In the genomic region with DNA sequence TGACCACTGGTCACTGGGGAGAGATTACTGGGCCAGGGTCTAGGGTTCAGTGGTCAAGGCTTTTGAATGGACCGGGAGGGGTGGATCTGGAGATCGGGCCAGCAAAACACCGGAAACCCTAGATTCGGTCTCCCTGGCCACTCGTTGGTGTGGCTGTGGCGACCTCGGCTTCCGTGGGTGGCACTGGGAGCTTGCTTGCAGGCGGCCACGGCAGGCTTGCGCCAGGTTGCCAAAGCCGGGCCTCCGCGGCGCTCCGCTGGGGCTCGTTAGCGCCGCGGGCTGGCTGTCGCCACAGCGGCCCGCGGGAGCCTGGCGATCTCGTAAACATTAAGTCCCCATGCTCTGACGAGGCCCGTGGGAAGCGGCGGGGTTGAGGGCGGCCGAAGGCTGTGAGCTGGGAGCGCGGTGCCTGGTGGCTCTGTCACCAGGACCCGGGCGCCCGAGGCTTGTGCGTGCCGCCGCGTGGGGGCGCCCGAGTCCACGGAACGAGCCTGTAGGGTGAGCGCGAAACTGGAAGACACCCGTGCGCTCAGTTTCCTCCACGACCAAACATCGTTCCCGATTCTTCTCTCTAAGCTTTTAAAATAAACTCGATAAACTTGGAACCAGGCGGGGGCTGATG, we compare ENCODE assay signal across 8 mouse cellular contexts. TPM values are rescaled to one million over a fixed set of nuclear protein-coding genes. Genes with fewer than 3 reads are reported as not detected.
DNase-seq lines count a peak whose midpoint lies in the region; ATAC-seq lines count a peak whose summit lies in the region.

No protein-coding gene starts in this region.

- under 1% methylated on average over 54 of the region's 54 CpGs for WGBS in intestine, embryonic 15.5 days

- H3K9ac ChIP-seq in intestine, embryonic 15.5 days = peak overlapping the region; percentile 65

- intact Hi-C loops in gastrocnemius, postnatal 36 days (cut with DNase I) = loop anchor here (1.0 kb wide), 1 partner anchor 123 kb away; no protein-coding TSS in a partner anchor
- intact Hi-C loops in left cerebral cortex, postnatal 14 days (cut with DNase I) = loop anchor here (2.0 to 5.0 kb wide), 3 partner anchors 124 to 406 kb away; partner anchors contain the start of gene Trim68

- peak; percentile 66 for DNase-seq in adrenal gland, adult 8-10 months
- DNase-seq in embryo, embryonic 11.5 days (ENCODE audit: low read depth, low spot score) = peak; percentile 66
- peak; percentile 77 to 83 for DNase-seq in gastrocnemius, postnatal 36 days
- DNase-seq in left cerebral cortex, postnatal 14 days (ENCODE audit: low spot score in 2 of 2) = peak; percentile 83 to 89
- peak; percentile 85 for DNase-seq in mesoderm, embryonic 11.5 days (ENCODE audit: low read depth, low spot score)
- DNase-seq in right cerebral cortex, postnatal 25 days = peak; percentile 88
- DNase-seq in urinary bladder, postnatal 36 days (ENCODE audit: low spot score in 2 of 2) = peak; percentile 78 to 84

- H3K27me3 ChIP-seq in intestine, embryonic 15.5 days (replicated peaks) = 0 out of 2 replicates have a peak, but pooled peaks cover 2% of the 10 kb centered on the region

- no peaks in the 10 kb centered on the region for H3K9me3 ChIP-seq in intestine, embryonic 15.5 days

- no peaks in the 10 kb centered on the region for H3K36me3 ChIP-seq in intestine, embryonic 15.5 days

- peak; percentile 97 for ATAC-seq in intestine, embryonic 15.5 days

- 0 out of 2 replicates have a peak, but pooled peaks cover 2% of the 10 kb centered on the region for H3K4me1 ChIP-seq in intestine, embryonic 15.5 days (replicated peaks)

- peak overlapping the region; percentile 96 for H3K4me2 ChIP-seq in intestine, embryonic 15.5 days (replicated peaks)

- no peak overlapping the region for H3K27ac ChIP-seq in intestine, embryonic 15.5 days

- peak overlapping the region; percentile 51 for H3K4me3 ChIP-seq in intestine, embryonic 15.5 days (replicated peaks)

RNA-seq across cellular contexts. Expression of gene Olfr545, which starts 13.6 kb away (rescaled TPM):
- total RNA-seq in adrenal gland, adult 8-10 months (2022) = not detected
- not detected for total RNA-seq in gastrocnemius, postnatal 36 days (2021)
- polyA plus RNA-seq in intestine, embryonic 15.5 days (2015; fragmentation: Nextera tagmentation; extraction: Ambion mirVana) = 0.05 TPM in 1 of 2 replicates, not detected in the other
- total RNA-seq in left cerebral cortex, postnatal 14 days (2021) = not detected

RNA-seq across cellular contexts. Expression of gene Olfr547, which starts 21.6 kb away (rescaled TPM):
- not detected for total RNA-seq in adrenal gland, adult 8-10 months (2022)
- not detected for total RNA-seq in gastrocnemius, postnatal 36 days (2021)
- not detected in 2 replicates for polyA plus RNA-seq in intestine, embryonic 15.5 days (2015; fragmentation: Nextera tagmentation; extraction: Ambion mirVana)
- total RNA-seq in left cerebral cortex, postnatal 14 days (2021) = not detected

RNA-seq across cellular contexts. Expression of gene Olfr544, which starts 24.8 kb away (rescaled TPM):
- not detected for total RNA-seq in adrenal gland, adult 8-10 months (2022)
- total RNA-seq in gastrocnemius, postnatal 36 days (2021) = not detected
- 0.06 TPM in 1 of 2 replicates, not detected in the other for polyA plus RNA-seq in intestine, embryonic 15.5 days (2015; fragmentation: Nextera tagmentation; extraction: Ambion mirVana)
- total RNA-seq in left cerebral cortex, postnatal 14 days (2021) = not detected

RNA-seq across cellular contexts. Expression of gene Olfr548-ps1, which starts 27.8 kb away (rescaled TPM):
- total RNA-seq in adrenal gland, adult 8-10 months (2022) = not detected
- total RNA-seq in gastrocnemius, postnatal 36 days (2021) = not detected
- polyA plus RNA-seq in intestine, embryonic 15.5 days (2015; fragmentation: Nextera tagmentation; extraction: Ambion mirVana) = not detected in 2 replicates
- not detected for total RNA-seq in left cerebral cortex, postnatal 14 days (2021)

RNA-seq across cellular contexts. Expression of gene Olfr543, which starts 31.4 kb away (rescaled TPM):
- not detected for total RNA-seq in adrenal gland, adult 8-10 months (2022)
- total RNA-seq in gastrocnemius, postnatal 36 days (2021) = not detected
- 0.13 and 0.19 TPM in 2 replicates for polyA plus RNA-seq in intestine, embryonic 15.5 days (2015; fragmentation: Nextera tagmentation; extraction: Ambion mirVana)
- total RNA-seq in left cerebral cortex, postnatal 14 days (2021) = not detected
